Mouse (Mus musculus) heart, adult 2 months (tissue): ENCODE results near the gene Tyrobp.

Experiments used
- CTCF ChIP-seq: fragments of 200-600 bp; IDR thresholded peaks from 2 replicates; pipeline ENCODE4 v1.8.1; 2022; ENCODE audit warnings: antibody characterized with exemption, mild to moderate bottlenecking, moderate library complexity
- EP300 ChIP-seq: fragments of 200-500 bp; IDR thresholded peaks from 2 replicates; pipeline ENCODE4 v1.6.1; 2011; ENCODE audit warnings: low read depth, low read length, control low read depth; ENCODE audit not compliant: insufficient read depth
- POLR2A ChIP-seq: fragments of 200-500 bp; IDR thresholded peaks from 2 replicates; pipeline ENCODE4 v1.6.1; 2011; ENCODE audit warnings: mild to moderate bottlenecking, low read depth, low read length, control low read depth; ENCODE audit not compliant: insufficient read depth

GRCm38 (mm10) chr7:30412735-30413147, 819 bp upstream of the Tyrobp start:
- TF ChIP-seq CTCF (no peak), EP300 (no peak), POLR2A (no peak)
